Mouse (Mus musculus) T-helper 17 cell (primary cell): ENCODE measurements around the gene Xab2.

Source experiments
- in situ Hi-C, 2 experiments: fragments of 300-600 bp; cut with MboI, MseI; formaldehyde crosslinking; loops; 1 replicate in 1 of 2; 2 replicates in 1 of 2; pipeline ENCODE4 v1.15.1; 2025; ENCODE audit warnings: high pct_unique_total_duplicates in 2 of 2

Gene Xab2

DNA sequence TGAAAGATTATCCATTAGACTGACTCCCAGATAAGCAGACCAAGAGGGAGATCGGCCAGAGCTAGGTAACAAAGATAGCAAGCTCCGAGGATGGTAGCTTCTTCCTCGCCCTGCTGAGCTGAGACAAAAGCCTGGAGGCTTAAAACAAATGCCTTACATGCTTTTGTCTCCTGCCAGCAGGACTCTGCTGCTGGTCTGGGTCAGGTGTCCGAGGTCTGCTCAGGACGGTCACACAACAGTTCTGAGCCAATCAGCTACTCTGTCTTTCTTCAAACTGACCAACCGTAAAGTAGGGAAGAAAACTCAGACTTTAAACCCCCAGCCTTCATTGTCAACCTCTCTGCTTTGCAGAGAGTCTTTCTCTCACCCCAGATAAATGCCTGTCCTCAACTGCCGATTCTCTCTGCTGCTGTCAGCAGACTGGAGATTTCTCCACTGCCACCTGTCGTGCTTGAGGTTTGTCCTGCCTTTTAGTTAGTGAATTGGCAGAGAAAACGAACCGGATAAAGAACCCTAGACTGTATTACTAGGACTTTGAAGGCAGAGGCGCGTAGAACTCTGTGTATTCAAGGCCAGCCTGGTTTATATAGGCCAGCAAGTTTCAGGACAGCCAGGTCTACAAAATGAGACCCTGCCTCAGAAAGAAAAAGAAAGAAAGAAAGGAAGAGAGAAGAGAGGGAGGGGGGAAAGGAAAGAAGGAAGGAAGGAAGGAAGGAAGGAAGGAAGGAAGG lies 53.3 kb downstream of the Xab2 start, which contains the start of gene C330021F23Rik:
TSS of gene C330021F23Rik (plus strand) at position 350 of the 731 bp plus-strand sequence.
- in situ Hi-C loops, result no loop called here
